Mouse (Mus musculus) liver, postnatal 0 days (tissue): Measurements from ENCODE around the gene Spata16.

ENCODE experiments used
- CTCF ChIP-seq: sonication (generic); IDR thresholded peaks from 2 replicates; pipeline ENCODE4 v1.5.1; 2016; ENCODE audit warnings: antibody characterized with exemption, low read depth
- EP300 ChIP-seq: IDR thresholded peaks from 2 replicates; pipeline ENCODE4 v1.6.1; 2016; ENCODE audit warnings: antibody characterized with exemption, low read depth, mild to moderate bottlenecking

- no peak for TF ChIP-seq EP300
- no peak for TF ChIP-seq CTCF
Measured at GRCm38 (mm10) chr3:26921576-26921975, 284.2 kb downstream of the Spata16 start.
